Mouse (Mus musculus): ENCODE measurements around the gene Nup43. TPM values are rescaled to one million over a fixed set of nuclear protein-coding genes. Genes with fewer than 3 reads are reported as not detected.
"Not testable (repeated sequence)": the region's sequence is repeated elsewhere in the genome, so short reads cannot be mapped to it uniquely, and the experiment has no call there.

Gene Nup43
- 64.6 and 74.5 TPM in 2 replicates for polyA plus RNA-seq (2014; fragmentation: Nextera tagmentation; extraction: Ambion mirVana)

GRCm38 (mm10) chr10:7667342-7667802 lies at the start of gene Nup43:
Gene Nup43 (plus strand): TSS chr10:7667503.
- Histone ChIP-seq H3K27me3 (ENCODE audit: insufficient read depth, low read length) (no peaks in the 10 kb centered on the region), H3K36me3 (ENCODE audit: insufficient read depth) (peaks cover 20% of the 10 kb centered on the region), H3K9ac (peak within 1 kb of the TSS; percentile 74), H3K4me3 (ENCODE audit: low read depth, low read length) (peak within 1 kb of the TSS; percentile 78), H3K4me1 (ENCODE audit: insufficient read depth) (peaks cover 7% of the 10 kb centered on the region; the same call in 1 of the 2 replicates), H3K9me3 (ENCODE audit: low read depth, low read length) (no peaks in the 10 kb centered on the region), H3K27ac (ENCODE audit: low read depth) (peak within 1 kb of the TSS; percentile 78), H3K4me2 (peak within 1 kb of the TSS; percentile 76)
- ATAC-seq (ENCODE audit: insufficient read depth) (peak; percentile 89), DNase-seq (peak; percentile 97)
- TF ChIP-seq CTCF (IDR thresholded peaks at IDR 0.05; ENCODE audit: low read depth): no peak
- WGBS: under 1% methylated on average over 24 of the region's 24 CpGs

- WGBS: 63% methylated on average over 3 of the region's 3 CpGs
- ATAC-seq (ENCODE audit: insufficient read depth); DNase-seq; H3K9ac ChIP-seq; H3K9me3 ChIP-seq (ENCODE audit: low read depth, low read length); H3K4me3 ChIP-seq (ENCODE audit: low read depth, low read length); H3K4me1 ChIP-seq (ENCODE audit: insufficient read depth); H3K27ac ChIP-seq (ENCODE audit: low read depth); H3K36me3 ChIP-seq (ENCODE audit: insufficient read depth); H3K4me2 ChIP-seq; H3K27me3 ChIP-seq (ENCODE audit: insufficient read depth, low read length): not testable (repeated sequence)
These were observed 49.7 kb upstream of the Nup43 start for GRCm38 (mm10) chr10:7617556-7617955.

- DNase-seq (no peak), ATAC-seq (ENCODE audit: insufficient read depth) (no peak)
- H3K9me3 ChIP-seq (ENCODE audit: low read depth, low read length): 0 out of 2 replicates have a peak, but pooled peaks cover under 1% of the 10 kb centered on the region
- no peak overlapping the region for H3K9ac ChIP-seq
- no peak for TF ChIP-seq CTCF (IDR thresholded peaks at IDR 0.05; ENCODE audit: low read depth)
- H3K36me3 ChIP-seq (ENCODE audit: insufficient read depth): no peaks in the 10 kb centered on the region
- no peaks in the 10 kb centered on the region for H3K4me1 ChIP-seq (ENCODE audit: insufficient read depth)
- no peak overlapping the region for H3K4me2 ChIP-seq
- H3K27ac ChIP-seq (ENCODE audit: low read depth): no peak overlapping the region
- no peaks in the 10 kb centered on the region for H3K27me3 ChIP-seq (ENCODE audit: insufficient read depth, low read length)
- no peak overlapping the region for H3K4me3 ChIP-seq (ENCODE audit: low read depth, low read length)
- WGBS: 91% methylated on average over 5 of the region's 5 CpGs
These were observed 47.5 kb upstream of the Nup43 start for GRCm38 (mm10) chr10:7619821-7620241.

- no peak for TF ChIP-seq CTCF (IDR thresholded peaks at IDR 0.05; ENCODE audit: low read depth)
- WGBS: 76% methylated on average over 5 of the region's 5 CpGs
- no peak for ATAC-seq (ENCODE audit: insufficient read depth)
- no peak for DNase-seq
- H3K36me3 ChIP-seq (ENCODE audit: insufficient read depth): no peaks in the 10 kb centered on the region
- H3K9ac ChIP-seq: no peak overlapping the region
- H3K9me3 ChIP-seq (ENCODE audit: low read depth, low read length): no peaks in the 10 kb centered on the region
- H3K4me1 ChIP-seq (ENCODE audit: insufficient read depth): no peaks in the 10 kb centered on the region
- H3K27ac ChIP-seq (ENCODE audit: low read depth): no peak overlapping the region
- no peaks in the 10 kb centered on the region for H3K27me3 ChIP-seq (ENCODE audit: insufficient read depth, low read length)
- H3K4me2 ChIP-seq: no peak overlapping the region
- H3K4me3 ChIP-seq (ENCODE audit: low read depth, low read length): no peak overlapping the region
These were observed 46.6 kb upstream of the Nup43 start for GRCm38 (mm10) chr10:7620723-7621122.

- no peak overlapping the region for H3K27ac ChIP-seq (ENCODE audit: low read depth)
- ATAC-seq (ENCODE audit: insufficient read depth) (no peak), DNase-seq (no peak)
- H3K4me3 ChIP-seq (ENCODE audit: low read depth, low read length): no peak overlapping the region
- H3K9me3 ChIP-seq (ENCODE audit: low read depth, low read length): no peaks in the 10 kb centered on the region
- TF ChIP-seq CTCF (IDR thresholded peaks at IDR 0.05; ENCODE audit: low read depth): no peak
- no peak overlapping the region for H3K4me2 ChIP-seq
- no peaks in the 10 kb centered on the region for H3K27me3 ChIP-seq (ENCODE audit: insufficient read depth, low read length)
- H3K4me1 ChIP-seq (ENCODE audit: insufficient read depth): no peaks in the 10 kb centered on the region
- no peak overlapping the region for H3K9ac ChIP-seq
- no peaks in the 10 kb centered on the region for H3K36me3 ChIP-seq (ENCODE audit: insufficient read depth)
- 77% methylated on average over 3 of the region's 3 CpGs for WGBS
These were observed 44.9 kb upstream of the Nup43 start for GRCm38 (mm10) chr10:7622378-7622777.

DNA sequence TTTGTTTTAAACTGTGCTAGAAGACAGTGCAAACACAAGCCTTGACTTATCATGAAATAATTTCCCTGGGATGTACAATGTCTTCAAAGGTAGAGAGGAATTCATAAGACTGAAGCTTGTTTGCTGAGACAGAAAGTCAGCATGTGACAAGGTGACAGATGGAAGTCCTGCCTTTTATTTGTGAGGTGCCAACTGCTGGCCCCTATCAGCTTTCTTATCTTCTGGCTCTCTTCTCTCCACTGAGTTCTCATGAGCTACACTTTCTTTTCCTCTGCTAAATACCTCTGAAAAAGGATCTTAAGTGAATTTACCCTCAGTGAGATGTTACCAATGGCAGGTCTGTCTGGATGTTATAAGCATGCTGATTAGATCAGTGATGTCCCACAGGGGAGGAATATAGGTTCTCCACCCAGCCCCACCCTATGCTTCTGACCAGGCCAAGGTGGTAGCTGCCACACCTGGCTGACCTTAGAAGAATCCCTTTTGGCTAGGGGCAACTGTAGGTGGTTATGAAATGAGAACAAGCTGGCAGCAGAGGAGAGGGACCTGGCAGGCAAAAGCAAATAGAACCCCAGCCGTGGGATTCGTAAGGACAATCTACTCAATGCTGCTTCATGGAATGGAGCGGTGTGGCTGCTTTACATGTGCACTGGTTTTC lies 43.3 kb upstream of the Nup43 start:
- 85% methylated on average over 3 of the region's 3 CpGs for WGBS
- Histone ChIP-seq H3K36me3 (ENCODE audit: insufficient read depth) (peaks cover 5% of the 10 kb centered on the region; the same call in 1 of the 2 replicates), H3K4me2 (no peak overlapping the region), H3K27ac (ENCODE audit: low read depth) (no peak overlapping the region), H3K27me3 (ENCODE audit: insufficient read depth, low read length) (no peaks in the 10 kb centered on the region), H3K9ac (no peak overlapping the region), H3K4me1 (ENCODE audit: insufficient read depth) (no peaks in the 10 kb centered on the region), H3K9me3 (ENCODE audit: low read depth, low read length) (no peaks in the 10 kb centered on the region), H3K4me3 (ENCODE audit: low read depth, low read length) (no peak overlapping the region)
- DNase-seq (no peak), ATAC-seq (ENCODE audit: insufficient read depth) (no peak)
- TF ChIP-seq CTCF (IDR thresholded peaks at IDR 0.05; ENCODE audit: low read depth): no peak

- WGBS: 88% methylated on average over 4 of the region's 4 CpGs
- no peak for DNase-seq
These were observed 38.2 kb upstream of the Nup43 start for GRCm38 (mm10) chr10:7629092-7629491.

More at GRCm38 (mm10) chr10:7629092-7629491, 38.2 kb upstream of the Nup43 start:
- H3K9ac ChIP-seq: no peak overlapping the region
- no peak overlapping the region for H3K27ac ChIP-seq (ENCODE audit: low read depth)
- ATAC-seq (ENCODE audit: insufficient read depth): no peak
- H3K36me3 ChIP-seq (ENCODE audit: insufficient read depth): peaks cover 17% of the 10 kb centered on the region; the same call in 1 of the 2 replicates
- H3K4me3 ChIP-seq (ENCODE audit: low read depth, low read length): no peak overlapping the region
- H3K27me3 ChIP-seq (ENCODE audit: insufficient read depth, low read length): no peaks in the 10 kb centered on the region
- H3K9me3 ChIP-seq (ENCODE audit: low read depth, low read length): no peaks in the 10 kb centered on the region
- H3K4me2 ChIP-seq: no peak overlapping the region
- TF ChIP-seq CTCF (IDR thresholded peaks at IDR 0.05; ENCODE audit: low read depth): no peak
- H3K4me1 ChIP-seq (ENCODE audit: insufficient read depth): no peaks in the 10 kb centered on the region

Data from lung, embryonic 14.5 days (tissue).